ENCODE assay signal across 24 mouse cellular contexts in the genomic region with DNA sequence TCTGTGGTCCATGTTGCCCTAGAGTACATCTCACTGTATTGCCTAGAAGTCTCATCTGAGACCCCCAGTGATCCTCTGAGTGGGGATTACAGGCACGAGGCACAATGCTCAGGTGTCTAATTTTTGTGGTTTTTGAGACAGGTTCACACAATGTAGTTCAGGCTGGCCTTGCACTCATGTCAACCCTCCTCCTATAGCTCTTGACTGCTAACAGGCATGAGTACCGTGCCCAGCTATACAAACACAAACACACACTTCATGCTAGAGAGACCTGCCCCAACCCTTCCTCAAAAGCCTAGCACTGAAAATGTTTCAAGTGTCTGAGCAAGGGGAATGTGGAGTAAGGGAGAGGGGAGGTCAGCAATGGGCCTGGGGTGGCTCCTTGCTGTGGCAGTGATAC. TPM values are rescaled to one million over a fixed set of nuclear protein-coding genes. Genes with fewer than 3 reads are reported as not detected.
DNase-seq lines count a peak whose midpoint lies in the region; ATAC-seq and TF ChIP-seq lines count a peak whose summit lies in the region.
"Had no signal": no experiment of that assay in that cellular context is flagged by ENCODE, and none has a peak within 500 bp of the region (broad histone marks: within the 10 kb centered on the region; RNA-seq: fewer than 3 reads in every experiment).

No protein-coding gene starts in this region.

- H3K9ac ChIP-seq in heart, embryonic 12.5 days = no peak overlapping the region
- no peak overlapping the region for H3K9ac ChIP-seq in lung, embryonic 15.5 days
- no peak overlapping the region for H3K9ac ChIP-seq in lung, postnatal 0 days (replicated peaks; ENCODE audit: low read depth)
- H3K9ac ChIP-seq: embryonic facial prominence, embryonic 12.5 days; forebrain, embryonic 13.5 days; forebrain, embryonic 15.5 days had no signal

- H3K9me3 ChIP-seq in heart, embryonic 12.5 days (replicated peaks) = no peaks in the 10 kb centered on the region
- no peaks in the 10 kb centered on the region for H3K9me3 ChIP-seq in lung, embryonic 15.5 days
- H3K9me3 ChIP-seq in lung, postnatal 0 days (ENCODE audit: low read length) = no peaks in the 10 kb centered on the region
- H3K9me3 ChIP-seq: embryonic facial prominence, embryonic 10.5 days; embryonic facial prominence, embryonic 12.5 days; forebrain, embryonic 13.5 days; forebrain, embryonic 15.5 days; G1E had no signal

- no peak for TF ChIP-seq EP300 in lung, postnatal 0 days (IDR thresholded peaks at IDR 0.05)

- H3K27ac ChIP-seq in heart, embryonic 12.5 days (ENCODE audit: poor library complexity, severe bottlenecking) = no peak overlapping the region
- no peak overlapping the region for H3K27ac ChIP-seq in lung, embryonic 15.5 days
- H3K27ac ChIP-seq in lung, postnatal 0 days (ENCODE audit: low read length) = peak overlapping the region; percentile 14; the same call in 1 of the 2 replicates
- H3K27ac ChIP-seq: embryonic facial prominence, embryonic 10.5 days; embryonic facial prominence, embryonic 12.5 days; forebrain, embryonic 13.5 days; forebrain, embryonic 15.5 days had no signal

- no peak overlapping the region for H3K4me2 ChIP-seq in heart, embryonic 12.5 days
- no peak overlapping the region for H3K4me2 ChIP-seq in lung, embryonic 15.5 days
- no peak overlapping the region for H3K4me2 ChIP-seq in lung, postnatal 0 days (replicated peaks; ENCODE audit: low read depth, low read length)
- H3K4me2 ChIP-seq: embryonic facial prominence, embryonic 12.5 days; forebrain, embryonic 13.5 days; forebrain, embryonic 15.5 days had no signal

- H3K4me3 ChIP-seq in heart, embryonic 12.5 days = no peak overlapping the region
- no peak overlapping the region; the same call in 1 of the 2 replicates for H3K4me3 ChIP-seq in lung, embryonic 15.5 days
- H3K4me3 ChIP-seq in lung, postnatal 0 days (ENCODE audit: low read depth, low read length) = no peak overlapping the region
- H3K4me3 ChIP-seq: embryonic facial prominence, embryonic 10.5 days; embryonic facial prominence, embryonic 12.5 days; forebrain, embryonic 13.5 days; forebrain, embryonic 15.5 days had no signal

- TF ChIP-seq CTCF in lung, postnatal 0 days (IDR thresholded peaks at IDR 0.05) = no peak

- peaks cover 78% of the 10 kb centered on the region for H3K36me3 ChIP-seq in heart, embryonic 12.5 days
- H3K36me3 ChIP-seq in lung, embryonic 15.5 days = peaks cover 62% of the 10 kb centered on the region
- peaks cover 29% of the 10 kb centered on the region for H3K36me3 ChIP-seq in lung, postnatal 0 days (ENCODE audit: insufficient read depth, low read length)

- H3K4me1 ChIP-seq in heart, embryonic 12.5 days (replicated peaks) = no peaks in the 10 kb centered on the region
- no peaks in the 10 kb centered on the region for H3K4me1 ChIP-seq in lung, embryonic 15.5 days
- H3K4me1 ChIP-seq in lung, postnatal 0 days (ENCODE audit: insufficient read depth, low read depth, low read length) = no peaks in the 10 kb centered on the region
- H3K4me1 ChIP-seq: embryonic facial prominence, embryonic 10.5 days; embryonic facial prominence, embryonic 12.5 days; forebrain, embryonic 13.5 days; forebrain, embryonic 15.5 days had no signal

- 84% methylated on average over 2 of the region's 2 CpGs for WGBS in heart, embryonic 12.5 days
- WGBS in lung, embryonic 15.5 days = 68% methylated on average over 2 of the region's 2 CpGs
- WGBS in lung, postnatal 0 days = 58% methylated on average over 2 of the region's 2 CpGs

- ATAC-seq in heart, embryonic 12.5 days (ENCODE audit: insufficient number of reproducible peaks, low FRiP score) = no peak
- ATAC-seq in lung, embryonic 15.5 days (ENCODE audit: borderline replicate concordance, extremely low read depth, low FRiP score, low TSS enrichment) = peak; percentile 31; the same call in 1 of the 2 replicates
- peak; percentile 93 for ATAC-seq in lung, postnatal 0 days
- ATAC-seq: activated CD4-positive, CD25-positive, alpha-beta regulatory T cell, adult 4 months; CD4-positive, CD25-positive, alpha-beta regulatory T cell, adult 4 months; forebrain, embryonic 13.5 days; forebrain, embryonic 15.5 days; Patski had no signal

- peak; percentile 75 for DNase-seq in heart, adult 11 months
- no peak for DNase-seq in lung, postnatal 25 days (ENCODE audit: low spot score)
- DNase-seq in lung, postnatal 0 days (ENCODE audit: low spot score) = peak; percentile 68
- no peak for DNase-seq in lung, postnatal 4 days
- DNase-seq: adrenal gland, adult 8-10 months; adrenal gland, postnatal 14 days; adrenal gland, postnatal 36 days; B cell, adult 2 months; cerebellum, adult 11-12 months; cerebellum, adult 2 months; cerebellum, adult 9-10 months; cerebellum, postnatal 10 days; cerebellum, postnatal 25 days had no signal

- no peaks in the 10 kb centered on the region for H3K27me3 ChIP-seq in heart, embryonic 12.5 days (replicated peaks)
- H3K27me3 ChIP-seq in lung, embryonic 15.5 days = no peaks in the 10 kb centered on the region
- H3K27me3 ChIP-seq in lung, postnatal 0 days (replicated peaks; ENCODE audit: insufficient read depth, low read length) = no peaks in the 10 kb centered on the region
- H3K27me3 ChIP-seq: CH12.LX; embryonic facial prominence, embryonic 12.5 days; forebrain, embryonic 13.5 days; forebrain, embryonic 15.5 days; Patski had no signal

RNA-seq across cellular contexts. Expression of a gene that starts 25.8 kb away (rescaled TPM):
- 3.6 and 5.5 TPM in 2 replicates for polyA plus RNA-seq in heart, embryonic 12.5 days (2016; fragmentation: Nextera tagmentation; extraction: Ambion mirVana)
- polyA plus RNA-seq in lung, embryonic 15.5 days (2015; fragmentation: Nextera tagmentation; extraction: Ambion mirVana) = 3.6 and 3.8 TPM in 2 replicates
- 1.3 and 1.8 TPM in 2 replicates for polyA plus RNA-seq in lung, postnatal 0 days (2015; fragmentation: Nextera tagmentation; extraction: Ambion mirVana)
- polyA plus RNA-seq: activated CD4-positive, CD25-positive, alpha-beta regulatory T cell, adult 4 months had no signal

RNA-seq across cellular contexts. Expression of a gene that starts 31.6 kb away (rescaled TPM):
- 7.7 and 8.9 TPM in 2 replicates for polyA plus RNA-seq in heart, embryonic 12.5 days (2016; fragmentation: Nextera tagmentation; extraction: Ambion mirVana)
- 9.9 and 11.2 TPM in 2 replicates for polyA plus RNA-seq in lung, embryonic 15.5 days (2015; fragmentation: Nextera tagmentation; extraction: Ambion mirVana)
- polyA plus RNA-seq in lung, postnatal 0 days (2015; fragmentation: Nextera tagmentation; extraction: Ambion mirVana) = 4.3 and 4.7 TPM in 2 replicates

RNA-seq across cellular contexts. Expression of a gene that starts 42.4 kb away (rescaled TPM):
- 60.9 and 62.1 TPM in 2 replicates for polyA plus RNA-seq in heart, embryonic 12.5 days (2016; fragmentation: Nextera tagmentation; extraction: Ambion mirVana)
- 111 and 115 TPM in 2 replicates for polyA plus RNA-seq in lung, embryonic 15.5 days (2015; fragmentation: Nextera tagmentation; extraction: Ambion mirVana)
- polyA plus RNA-seq in lung, postnatal 0 days (2015; fragmentation: Nextera tagmentation; extraction: Ambion mirVana) = 104 and 120 TPM in 2 replicates

RNA-seq across cellular contexts. Expression of a gene that starts 43.9 kb away (rescaled TPM):
- 0.62 and 0.91 TPM in 2 replicates for polyA plus RNA-seq in heart, embryonic 12.5 days (2016; fragmentation: Nextera tagmentation; extraction: Ambion mirVana)
- 4.0 and 4.5 TPM in 2 replicates for polyA plus RNA-seq in lung, embryonic 15.5 days (2015; fragmentation: Nextera tagmentation; extraction: Ambion mirVana)
- polyA plus RNA-seq in lung, postnatal 0 days (2015; fragmentation: Nextera tagmentation; extraction: Ambion mirVana) = 9.0 and 9.7 TPM in 2 replicates
- polyA plus RNA-seq: G1E had no signal

RNA-seq across cellular contexts. Expression of a gene that starts 45.9 kb away (rescaled TPM):
- 12.8 and 13.6 TPM in 2 replicates for polyA plus RNA-seq in heart, embryonic 12.5 days (2016; fragmentation: Nextera tagmentation; extraction: Ambion mirVana)
- polyA plus RNA-seq in lung, embryonic 15.5 days (2015; fragmentation: Nextera tagmentation; extraction: Ambion mirVana) = 10.7 and 11.6 TPM in 2 replicates
- polyA plus RNA-seq in lung, postnatal 0 days (2015; fragmentation: Nextera tagmentation; extraction: Ambion mirVana) = 5.9 and 6.5 TPM in 2 replicates

Comparison
In these comparisons a context has a peak if more than half of its experiments do, and no peak if none do; other contexts are left out.
1. DNase-seq: peak in heart, adult 11 months (single experiment) and lung, postnatal 0 days (single experiment); none in lung, postnatal 25 days (single experiment) and lung, postnatal 4 days (0 of 2).